ENCODE assay signal across 42 mouse cellular contexts in the genomic region with DNA sequence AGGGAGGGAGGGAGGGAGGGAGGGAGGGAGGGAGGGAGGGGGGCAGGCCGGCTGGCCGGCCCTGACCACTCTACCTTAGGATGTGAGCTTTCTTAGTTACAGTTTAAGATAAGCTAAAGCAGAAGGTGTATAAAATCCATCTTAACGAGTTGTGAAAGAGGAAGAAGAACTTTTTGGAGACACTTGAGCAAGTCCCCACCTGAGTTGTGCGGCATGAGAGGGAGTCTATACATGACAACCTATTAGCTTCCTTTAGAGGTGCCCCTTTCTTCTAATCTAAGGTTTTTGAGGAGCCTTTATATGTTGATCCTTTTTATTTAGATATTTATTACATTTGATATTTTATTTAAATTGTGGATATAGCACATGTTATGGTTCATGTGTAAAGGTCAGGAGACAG. TPM values are rescaled to one million over a fixed set of nuclear protein-coding genes. Genes with fewer than 3 reads are reported as not detected.
"Had no signal": no experiment of that assay in that cellular context is flagged by ENCODE, and none has a peak within 500 bp of the region (broad histone marks: within the 10 kb centered on the region; RNA-seq: fewer than 3 reads in every experiment).

No protein-coding gene starts in this region.

- DNase-seq: heart, postnatal 10 days; heart, postnatal 14 days; heart, postnatal 36 days; heart, postnatal 4 days; kidney, adult 11 months; kidney, adult 18-20 months; kidney, adult 2 months; kidney, adult 8-10 months; kidney, adult 9 months; kidney, postnatal 10 days; kidney, postnatal 14 days; kidney, postnatal 25 days; kidney, postnatal 36 days; kidney, postnatal 4 days; layer of hippocampus, adult 9-11 months; layer of hippocampus, postnatal 36 days had no signal

- ATAC-seq: hindbrain, embryonic 16.5 days; inflammation-experienced regulatory T-cells, adult 6 months; intestine, embryonic 15.5 days; intestine, embryonic 16.5 days; intestine, postnatal 0 days had no signal

- H3K27ac ChIP-seq: heart, embryonic 10.5 days; heart, embryonic 13.5 days; heart, embryonic 15.5 days; hindbrain, embryonic 10.5 days; hindbrain, embryonic 12.5 days; hindbrain, embryonic 13.5 days; hindbrain, embryonic 14.5 days; hindbrain, embryonic 15.5 days; intestine, embryonic 15.5 days; kidney, embryonic 15.5 days; kidney, postnatal 0 days; layer of hippocampus, adult 2 months; left cerebral cortex, adult 2 months had no signal

- H3K36me3 ChIP-seq: heart, embryonic 15.5 days; hindbrain, embryonic 12.5 days; hindbrain, embryonic 13.5 days; hindbrain, embryonic 15.5 days; intestine, embryonic 15.5 days had no signal

- H3K4me2 ChIP-seq: heart, embryonic 11.5 days; heart, embryonic 12.5 days; heart, embryonic 13.5 days; heart, embryonic 15.5 days; hindbrain, embryonic 12.5 days; hindbrain, embryonic 13.5 days; hindbrain, embryonic 14.5 days; hindbrain, embryonic 15.5 days; intestine, embryonic 15.5 days; kidney, embryonic 15.5 days had no signal

- H3K4me3 ChIP-seq: heart, embryonic 10.5 days; heart, embryonic 12.5 days; heart, embryonic 13.5 days; heart, embryonic 15.5 days; hindbrain, embryonic 10.5 days; hindbrain, embryonic 12.5 days; hindbrain, embryonic 13.5 days; hindbrain, embryonic 15.5 days; intestine, embryonic 15.5 days; kidney, embryonic 15.5 days; layer of hippocampus, adult 2 months; left cerebral cortex, adult 2 months had no signal

- H3K9ac ChIP-seq: heart, embryonic 12.5 days; heart, embryonic 13.5 days; heart, embryonic 15.5 days; hindbrain, embryonic 12.5 days; hindbrain, embryonic 13.5 days; hindbrain, embryonic 14.5 days; hindbrain, embryonic 15.5 days; intestine, embryonic 15.5 days; kidney, embryonic 15.5 days had no signal

- H3K27me3 ChIP-seq: heart, embryonic 12.5 days; heart, embryonic 13.5 days; heart, embryonic 15.5 days; hindbrain, embryonic 12.5 days; hindbrain, embryonic 13.5 days; hindbrain, embryonic 15.5 days; intestine, embryonic 15.5 days; kidney, embryonic 15.5 days had no signal

- H3K9me3 ChIP-seq: heart, embryonic 10.5 days; heart, embryonic 12.5 days; heart, embryonic 13.5 days; heart, embryonic 15.5 days; hindbrain, embryonic 10.5 days; hindbrain, embryonic 12.5 days; hindbrain, embryonic 13.5 days; hindbrain, embryonic 15.5 days; intestine, embryonic 15.5 days; kidney, embryonic 15.5 days had no signal

- H3K4me1 ChIP-seq: hindbrain, embryonic 12.5 days; intestine, embryonic 15.5 days; kidney, embryonic 15.5 days had no signal

RNA-seq across cellular contexts. Expression of a gene that starts 54.5 kb away (rescaled TPM):
- total RNA-seq: heart, postnatal 10 days; heart, postnatal 14 days; heart, postnatal 25 days; heart, postnatal 36 days; heart, postnatal 4 days; hematopoietic stem cell, adult 5-6 weeks; layer of hippocampus, adult 2 months; layer of hippocampus, adult 8-10 months; layer of hippocampus, postnatal 14 days; layer of hippocampus, postnatal 25 days; layer of hippocampus, postnatal 36 days; left cerebral cortex, adult 18-20 months; left cerebral cortex, adult 2 months; left cerebral cortex, adult 8-10 months had no signal
- polyA plus RNA-seq: kidney, adult 2 months had no signal
